In genomic region chr12:26754611-26755010, GRCm38 (mm10) we compare ENCODE assay signal across 15 mouse cellular contexts.
"Had no signal": no experiment of that assay in that cellular context is flagged by ENCODE, and none has a peak within 500 bp of the region (broad histone marks: within the 10 kb centered on the region; RNA-seq: fewer than 3 reads in every experiment).

No protein-coding gene starts in this region.

- DNase-seq: kidney, adult 2 months; kidney, postnatal 25 days; layer of hippocampus, postnatal 36 days; liver, embryonic 13.5 days; lung, adult 2 months; lung, postnatal 14 days; lung, postnatal 4 days; right cerebral cortex, postnatal 25 days; spleen, adult 18-20 months; thymus, postnatal 36 days had no signal

- H3K4me3 ChIP-seq: left cerebral cortex, adult 2 months; liver, embryonic 13.5 days; midbrain, embryonic 13.5 days; stomach, embryonic 15.5 days had no signal

- H3K36me3 ChIP-seq: liver, embryonic 13.5 days; midbrain, embryonic 13.5 days; stomach, embryonic 15.5 days had no signal

- H3K27ac ChIP-seq: kidney, postnatal 0 days; left cerebral cortex, adult 2 months; liver, embryonic 13.5 days; midbrain, embryonic 13.5 days; stomach, embryonic 15.5 days had no signal

- H3K9ac ChIP-seq: liver, embryonic 13.5 days; midbrain, embryonic 13.5 days; stomach, embryonic 15.5 days had no signal

- ATAC-seq: intestine, postnatal 0 days; midbrain, embryonic 13.5 days had no signal

- H3K27me3 ChIP-seq: liver, embryonic 13.5 days; midbrain, embryonic 13.5 days; stomach, embryonic 15.5 days had no signal

- H3K4me1 ChIP-seq: liver, embryonic 13.5 days; midbrain, embryonic 13.5 days; stomach, embryonic 15.5 days had no signal

- H3K4me2 ChIP-seq: liver, embryonic 13.5 days; midbrain, embryonic 13.5 days; stomach, embryonic 15.5 days had no signal

- H3K9me3 ChIP-seq: liver, embryonic 13.5 days; midbrain, embryonic 13.5 days; stomach, embryonic 15.5 days had no signal
